Mouse (Mus musculus) brain, embryonic 18.5 days (tissue): ENCODE data around the gene Sh3bgrl.
"Not testable (repeated sequence)": the region's sequence is repeated elsewhere in the genome, so short reads cannot be mapped to it uniquely, and the experiment has no call there.

ENCODE experiments used
- DNase-seq: peaks from one replicate; pipeline ENCODE4 v3.0.0-alpha.2; 2012; ENCODE audit warnings: low read depth, low spot score

The Sh3bgrl gene

DNA sequence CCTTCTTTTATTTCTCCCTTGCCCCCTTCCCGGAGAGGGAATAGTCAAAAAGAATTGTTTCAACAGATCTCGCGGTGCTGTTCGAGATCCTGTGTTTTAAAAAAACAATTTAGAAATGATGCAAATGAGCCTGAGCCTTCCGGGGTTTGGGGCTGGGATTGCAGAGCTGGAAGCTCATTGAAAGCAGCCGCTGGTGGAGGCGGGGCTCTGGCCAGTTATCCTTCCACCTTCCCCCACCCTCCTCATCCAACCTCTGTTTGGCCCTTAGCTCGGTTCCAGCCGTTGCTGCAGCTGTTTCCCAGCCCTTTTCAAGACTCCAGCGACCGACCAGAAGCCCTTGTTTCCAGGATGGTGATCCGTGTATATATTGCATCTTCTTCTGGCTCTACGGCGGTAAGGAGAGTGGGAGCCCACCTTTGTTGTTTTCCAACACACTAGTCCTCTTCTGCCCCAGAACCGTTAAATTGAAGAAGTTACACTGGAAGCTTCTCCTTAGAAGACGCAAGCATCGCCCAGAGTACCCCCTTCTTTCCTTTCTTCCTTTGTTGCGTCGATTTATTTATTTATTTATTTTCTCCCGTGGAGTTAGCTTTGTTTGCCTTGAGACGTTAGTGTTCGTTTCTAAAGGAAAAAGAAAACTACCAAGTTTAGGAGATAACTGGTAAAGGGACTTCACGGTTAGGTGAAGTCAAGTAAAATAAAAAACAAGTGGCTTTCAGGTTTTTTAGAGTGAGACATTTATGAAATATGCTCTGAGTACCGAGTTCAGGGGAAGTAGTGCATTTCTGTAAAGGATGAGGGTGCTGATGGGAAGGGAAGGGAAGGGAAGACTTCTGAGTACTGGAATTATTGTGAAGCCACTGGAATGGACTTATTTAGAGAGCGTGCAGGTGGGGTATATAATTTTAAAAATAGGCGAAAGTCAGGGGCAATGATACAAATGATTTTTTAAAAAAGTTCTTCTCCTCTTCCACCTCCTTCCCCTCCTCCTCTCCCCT is at the start of gene Sh3bgrl:
Gene Sh3bgrl (plus strand): TSS at position 121 of the 998 bp plus-strand sequence.
- DNase-seq: no peak

DNA sequence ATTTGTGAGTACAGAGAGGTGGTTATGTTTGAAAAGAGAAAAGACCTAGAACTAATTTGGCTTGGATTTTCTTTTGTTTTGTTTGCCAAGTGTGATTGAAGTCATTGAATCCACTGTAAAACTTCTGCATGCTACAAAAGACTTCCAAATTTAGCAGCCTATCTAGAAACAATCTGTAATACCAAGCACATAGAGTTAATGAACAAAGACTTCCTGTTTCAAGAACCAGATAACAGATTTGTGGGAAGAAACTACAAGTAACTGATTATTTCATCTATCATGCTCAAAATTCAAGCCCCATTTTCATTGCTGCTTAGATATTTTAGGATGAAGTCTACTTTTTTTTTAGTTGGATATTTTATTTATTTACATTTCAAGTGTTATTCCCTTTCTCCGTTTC is 47.4 kb upstream of the Sh3bgrl start:
- DNase-seq: no peak

DNA sequence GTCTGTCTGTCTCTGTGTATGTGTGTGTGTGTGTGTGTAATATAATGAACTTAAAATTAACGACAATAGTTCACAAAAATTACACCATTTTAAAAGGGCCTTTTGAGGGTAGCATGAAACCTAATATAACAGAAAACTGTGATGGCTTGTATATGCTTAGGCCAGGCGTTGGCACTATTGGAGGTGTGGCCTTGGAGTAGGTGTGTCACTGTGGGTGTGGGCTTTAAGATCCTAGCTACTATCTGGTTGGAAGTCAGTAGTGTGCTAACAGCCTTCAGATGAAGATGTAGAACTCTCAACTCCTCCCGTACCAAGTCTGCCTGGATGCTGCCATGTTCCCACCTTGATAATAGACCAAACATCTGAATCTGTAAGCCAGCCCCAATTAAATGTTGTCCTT is 23.4 kb upstream of the Sh3bgrl start:
- DNase-seq: no peak

DNA sequence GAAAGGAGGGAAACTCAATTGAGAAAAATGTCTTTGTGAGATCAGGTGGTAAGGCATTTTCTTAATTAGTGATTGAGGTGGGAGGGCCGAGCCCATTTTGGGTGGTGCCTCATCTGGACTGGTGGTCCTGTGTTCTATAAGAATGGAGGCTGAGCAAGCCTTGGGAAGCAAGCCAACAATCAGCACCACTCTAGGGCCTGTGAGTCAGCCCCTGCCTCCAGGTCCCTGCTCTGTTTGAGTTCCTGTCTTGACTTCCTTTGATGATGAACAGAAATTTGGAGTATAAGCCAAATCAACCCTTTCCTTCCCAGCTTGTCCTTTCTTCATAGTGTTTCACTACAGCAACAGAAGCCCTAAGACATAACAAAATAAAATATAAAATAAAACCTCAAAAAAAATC is 19.4 kb upstream of the Sh3bgrl start:
- DNase-seq: no peak

DNA sequence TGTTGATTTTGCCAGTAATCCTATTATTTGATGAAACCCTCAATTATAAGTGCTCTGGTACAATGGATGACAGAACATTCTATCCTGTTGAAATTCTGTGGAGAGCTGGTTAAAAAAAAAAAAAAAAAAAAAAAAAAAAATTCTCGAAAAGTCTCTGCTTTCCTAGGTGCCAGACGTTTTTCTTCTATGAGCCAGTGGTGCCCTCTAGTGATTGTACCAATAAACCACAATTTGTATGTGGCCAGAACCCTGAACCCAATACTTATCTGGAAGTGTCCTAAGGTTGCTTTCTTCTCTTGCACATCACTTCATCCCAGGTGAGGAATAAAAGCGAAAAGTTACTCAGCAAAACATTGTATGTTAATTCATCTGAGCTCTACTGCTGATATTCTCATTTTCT is 18.8 kb upstream of the Sh3bgrl start:
- DNase-seq: no peak

DNA sequence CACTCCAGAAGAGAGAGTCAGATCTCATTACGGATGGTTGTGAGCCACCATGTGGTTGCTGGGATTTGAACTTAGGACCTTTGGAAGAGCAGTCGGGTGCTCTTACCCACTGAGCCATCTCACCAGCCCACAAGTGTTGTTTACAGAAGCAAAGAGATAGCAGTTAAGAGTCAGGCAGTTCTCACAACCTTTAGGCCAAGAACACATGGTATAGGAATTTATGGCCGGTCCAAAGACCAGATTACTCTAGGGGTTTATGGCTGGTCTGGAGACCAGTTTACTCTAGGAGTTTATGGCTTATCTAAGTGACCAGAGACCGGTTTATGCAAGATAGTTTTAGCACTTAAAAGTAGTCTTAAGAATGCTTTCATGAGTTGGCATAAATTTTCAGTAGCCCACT is 15.8 kb upstream of the Sh3bgrl start:
- DNase-seq: not testable (repeated sequence)

DNA sequence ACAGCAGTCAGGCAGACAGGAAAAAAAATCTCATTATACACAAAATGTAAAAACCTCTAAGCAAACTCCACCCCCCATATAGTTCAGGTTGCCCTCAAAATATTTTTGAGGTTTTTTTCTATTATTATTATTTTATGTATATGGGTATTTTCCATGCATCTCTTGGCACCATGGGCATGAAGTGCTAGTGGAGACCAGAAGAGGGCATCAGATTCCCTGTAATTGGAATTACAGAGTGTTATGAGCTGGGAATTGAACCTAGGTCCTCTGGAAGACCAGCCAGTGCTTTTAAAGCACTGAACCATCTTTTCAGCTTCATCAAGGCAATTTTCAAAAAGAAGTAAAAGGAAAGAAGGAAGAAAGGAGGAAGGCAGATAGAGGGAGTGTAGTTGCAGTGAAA is 8.1 kb upstream of the Sh3bgrl start:
- DNase-seq: no peak

DNA sequence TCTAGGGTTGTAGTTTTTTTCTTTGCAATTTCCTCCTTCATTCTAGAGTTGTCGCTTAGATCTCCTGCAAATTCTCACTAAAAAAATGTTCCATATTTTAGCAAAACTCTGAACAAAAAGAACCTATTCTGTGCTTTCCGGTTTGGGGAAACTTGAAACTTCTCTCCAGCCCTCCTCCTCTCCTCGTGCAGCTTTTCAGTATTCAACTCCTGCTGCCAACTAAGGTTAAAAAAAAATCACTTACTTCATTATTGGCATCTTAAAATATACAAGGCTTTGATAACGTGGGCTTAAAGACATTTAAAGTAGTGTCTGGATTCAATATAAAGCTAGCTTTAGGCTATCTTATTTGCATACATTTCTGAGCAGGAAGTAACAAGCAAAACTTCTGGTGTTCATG is 365 bp upstream of the Sh3bgrl start:
- no peak for DNase-seq

DNA sequence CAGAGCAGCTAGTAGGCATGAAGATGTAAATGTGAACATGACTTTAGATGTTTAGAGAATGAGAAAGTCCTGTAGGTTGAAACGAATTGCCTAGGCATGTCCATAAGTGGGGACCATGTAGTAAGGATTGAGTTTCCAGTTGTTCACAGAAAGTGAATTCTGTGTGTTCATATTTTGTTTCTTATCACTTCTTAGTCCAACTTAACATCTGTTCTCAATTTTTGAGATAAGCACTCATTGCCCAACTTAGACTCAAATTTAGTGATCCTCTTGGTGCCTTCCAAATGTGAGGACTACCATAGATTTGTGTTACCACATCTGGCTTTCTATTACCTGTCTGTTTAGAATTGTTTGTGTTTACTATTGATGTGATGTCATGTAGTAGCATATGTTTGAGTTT is 3.3 kb downstream of the Sh3bgrl start:
- DNase-seq: no peak

DNA sequence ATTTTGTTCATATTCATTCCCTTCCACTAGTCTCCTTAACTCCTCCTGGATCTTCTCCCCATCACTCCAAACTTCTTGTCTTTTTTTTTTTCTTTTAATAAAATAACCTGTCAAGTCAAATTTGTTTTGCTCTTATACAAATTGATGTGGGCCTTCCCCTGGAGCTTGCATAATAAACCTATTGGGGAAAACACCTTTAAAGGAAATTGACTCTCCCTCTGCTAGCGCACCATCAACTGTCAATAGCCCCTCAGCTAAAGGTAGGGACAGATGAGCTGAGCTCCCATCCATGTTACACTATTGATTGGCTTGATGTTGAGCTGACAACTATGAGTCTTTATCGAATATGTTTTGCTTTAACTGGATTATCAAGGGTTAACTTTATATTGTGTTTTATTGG is 5.3 kb downstream of the Sh3bgrl start:
- no peak for DNase-seq

DNA sequence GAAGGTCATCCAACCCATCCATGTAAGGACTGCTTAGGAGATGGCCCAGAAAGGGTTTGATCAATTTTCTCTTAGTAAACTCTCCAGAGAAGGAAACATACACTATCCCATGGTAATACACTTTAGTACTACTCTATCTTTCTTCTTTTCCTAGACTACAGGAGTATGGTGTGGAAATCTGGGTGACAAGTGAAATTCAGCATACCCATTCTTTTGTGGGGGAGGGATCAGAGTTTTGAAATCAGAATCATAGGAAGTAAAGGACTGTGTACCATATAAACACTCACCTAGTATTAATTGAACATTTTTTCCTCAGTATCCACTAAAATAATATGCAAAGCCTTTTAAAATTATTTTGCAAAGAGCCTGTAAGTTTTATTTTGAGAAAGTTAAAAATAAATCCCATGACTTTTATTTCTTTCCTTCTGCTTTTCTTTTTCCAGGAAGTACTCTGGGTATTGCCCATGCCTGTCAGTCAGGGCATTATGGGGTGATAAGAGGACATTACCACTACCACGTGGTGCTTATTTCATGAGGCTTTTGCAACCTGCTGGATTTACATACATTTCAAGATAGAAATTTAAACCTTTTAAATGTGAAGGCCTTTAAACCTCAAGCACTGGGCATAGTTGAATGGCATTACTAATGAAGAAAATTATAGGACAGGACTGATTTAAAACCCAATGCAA is 13.1 kb downstream of the Sh3bgrl start:
- DNase-seq: no peak

DNA sequence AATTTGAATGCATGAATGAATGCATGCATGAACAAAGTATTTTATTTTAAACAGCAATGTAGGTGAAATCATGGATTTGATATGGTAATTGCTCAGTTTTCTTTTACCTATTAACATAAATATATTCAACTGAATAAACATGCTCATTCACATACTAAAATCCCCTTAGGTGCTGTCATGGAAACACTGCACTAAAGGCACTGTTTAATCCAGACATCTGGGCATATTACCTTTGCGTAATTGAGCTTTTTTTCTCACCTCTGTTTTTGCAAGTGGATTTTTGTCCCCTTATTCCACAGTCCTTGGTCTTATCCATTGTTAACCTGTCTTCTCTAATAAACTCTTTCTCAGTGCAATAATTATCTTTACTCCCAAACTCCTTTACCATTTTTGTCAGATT is 17.7 kb downstream of the Sh3bgrl start:
- DNase-seq: no peak

DNA sequence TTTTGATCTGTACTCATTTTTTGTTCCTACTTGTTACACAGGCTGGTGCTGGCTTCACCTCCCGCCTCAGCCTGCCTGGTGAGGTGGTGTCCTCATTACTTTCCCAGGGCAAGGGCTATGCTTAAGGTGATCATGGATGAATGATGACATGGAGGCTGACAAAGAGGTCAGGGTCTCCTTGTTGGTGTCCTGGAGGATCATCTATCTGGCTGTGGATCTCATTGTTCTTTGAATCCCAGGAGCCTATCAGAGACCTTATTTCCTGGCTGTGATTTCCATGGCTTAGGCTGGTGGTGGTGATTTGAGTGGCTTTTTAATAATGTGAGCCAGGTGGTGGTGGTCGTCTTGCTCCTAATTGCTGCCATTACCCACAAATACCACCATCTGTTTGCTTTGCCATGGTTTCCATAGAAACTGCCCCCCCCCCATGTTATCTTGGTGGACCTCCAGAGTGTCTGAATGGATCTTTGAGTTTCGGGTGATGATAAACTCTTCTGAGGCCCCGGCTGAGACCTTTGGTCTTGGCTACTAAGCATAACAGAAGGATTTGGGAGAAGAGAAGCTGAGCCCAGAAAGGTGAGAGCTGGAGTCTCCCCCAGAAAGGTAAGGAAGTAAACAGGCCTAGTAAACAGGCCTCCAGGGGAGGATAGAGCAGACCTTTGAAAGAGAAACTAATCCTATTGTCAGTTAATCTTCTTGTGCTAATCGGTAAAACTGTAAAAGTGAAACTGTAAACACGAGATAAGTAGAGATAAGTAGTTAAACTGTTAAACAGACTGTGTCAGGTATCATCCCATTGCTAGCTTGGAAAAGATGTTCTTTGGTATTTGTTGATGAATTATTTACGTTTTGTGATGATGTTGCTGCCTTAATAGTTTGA is 18.5 kb downstream of the Sh3bgrl start:
- no peak for DNase-seq

DNA sequence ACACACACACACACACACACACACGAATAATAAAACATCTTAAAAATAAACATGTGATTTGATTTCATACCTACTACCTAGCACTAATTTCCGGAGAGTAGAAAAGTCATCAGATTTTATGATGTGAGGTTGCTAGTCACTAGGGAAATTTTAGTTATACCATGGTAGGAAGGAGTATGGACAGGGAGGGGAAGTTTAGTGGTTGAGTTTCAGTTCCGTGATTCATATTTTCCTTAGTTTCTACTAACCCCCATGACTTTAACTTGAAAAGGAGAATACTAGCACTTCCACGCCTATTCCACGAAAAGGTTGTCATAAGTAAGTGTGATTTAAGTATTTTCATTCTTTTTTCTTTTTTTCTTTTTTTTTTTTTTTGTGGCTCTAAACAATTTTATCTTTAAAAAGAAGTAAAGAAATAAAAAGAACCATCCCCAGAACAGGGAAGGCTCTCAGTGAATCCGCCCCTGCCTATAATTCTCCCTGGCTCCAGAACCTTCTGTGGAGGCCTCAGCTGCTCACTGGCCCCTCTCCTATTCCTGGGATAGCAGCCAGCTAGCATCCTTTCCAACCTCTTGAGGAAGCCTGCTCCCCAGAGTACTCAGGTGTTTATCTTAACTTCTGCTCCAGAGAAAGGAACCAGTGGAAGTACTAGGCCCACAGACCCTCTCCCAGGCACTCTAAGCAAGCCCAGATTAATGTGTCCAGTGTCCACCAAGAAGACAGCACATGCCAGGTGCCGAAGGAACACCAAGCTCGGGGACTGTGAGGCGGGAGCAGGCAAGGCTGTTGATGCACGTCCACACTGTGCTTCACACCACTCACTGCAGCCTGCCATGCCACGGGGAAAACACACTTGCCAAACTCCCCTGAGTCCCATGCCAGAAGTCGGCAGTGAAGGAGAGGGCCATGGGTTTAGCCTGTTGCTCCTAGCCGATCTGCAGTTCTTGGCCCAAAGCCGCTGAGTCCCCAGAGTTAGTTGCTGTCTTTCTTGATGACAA is 25.0 kb downstream of the Sh3bgrl start:
- DNase-seq: no peak

DNA sequence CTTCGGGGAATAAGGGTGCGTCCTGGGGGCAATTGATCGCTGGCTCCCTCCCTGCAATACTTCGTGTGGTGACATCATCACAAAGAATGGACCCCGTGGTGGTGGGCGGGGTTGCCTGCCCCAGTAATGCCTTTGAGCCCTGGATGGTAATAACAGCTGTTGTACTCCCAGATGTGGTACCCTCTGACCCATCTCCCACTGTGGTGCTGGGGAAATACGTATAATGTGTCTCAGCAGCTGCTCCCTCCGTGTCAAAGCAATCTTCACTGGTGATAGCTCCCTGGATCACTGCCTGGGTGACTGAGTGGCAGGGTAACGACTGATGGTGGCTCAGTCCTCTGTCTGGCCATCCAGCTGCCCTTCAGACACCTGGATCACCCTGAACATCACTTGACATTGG is 26.0 kb downstream of the Sh3bgrl start:
- DNase-seq: no peak

DNA sequence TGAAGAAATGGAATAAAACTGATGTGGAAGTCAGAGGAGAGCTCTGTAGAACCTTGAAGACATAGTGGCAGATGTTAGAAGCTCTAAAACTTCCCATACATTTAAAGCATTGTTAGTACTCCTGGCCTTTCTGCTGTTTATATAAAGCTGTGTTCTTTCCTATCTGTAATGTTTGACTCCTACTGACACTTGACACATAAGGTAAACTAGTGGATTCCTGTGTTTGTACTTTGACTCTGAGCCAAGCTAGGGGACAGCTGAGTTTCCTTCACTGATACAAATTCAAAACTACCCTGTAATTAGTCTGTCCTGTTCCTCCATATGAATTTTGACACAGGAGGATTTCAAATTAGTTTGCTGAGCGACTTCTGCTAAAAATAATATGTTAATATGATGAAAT is 27.5 kb downstream of the Sh3bgrl start:
- DNase-seq: no peak

DNA sequence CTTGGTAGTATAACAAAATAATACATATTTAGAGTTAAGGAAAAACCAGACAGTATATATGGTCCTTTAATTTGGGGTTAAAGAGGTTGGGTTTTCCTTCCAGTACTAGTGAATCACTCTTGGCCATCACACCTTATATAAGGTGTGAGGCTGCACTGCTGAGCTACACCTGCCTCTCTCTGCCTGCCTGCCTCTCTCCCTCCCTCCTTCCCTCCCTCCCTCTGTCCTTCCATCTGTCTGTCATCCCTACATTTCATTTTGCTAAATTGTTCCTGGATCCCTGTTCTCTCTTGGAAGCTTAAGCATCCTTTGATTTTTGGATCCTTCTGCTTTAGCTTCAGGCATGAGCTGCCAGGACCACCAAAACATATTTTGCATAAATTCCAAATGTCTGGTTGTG is 28.6 kb downstream of the Sh3bgrl start:
- DNase-seq: no peak

DNA sequence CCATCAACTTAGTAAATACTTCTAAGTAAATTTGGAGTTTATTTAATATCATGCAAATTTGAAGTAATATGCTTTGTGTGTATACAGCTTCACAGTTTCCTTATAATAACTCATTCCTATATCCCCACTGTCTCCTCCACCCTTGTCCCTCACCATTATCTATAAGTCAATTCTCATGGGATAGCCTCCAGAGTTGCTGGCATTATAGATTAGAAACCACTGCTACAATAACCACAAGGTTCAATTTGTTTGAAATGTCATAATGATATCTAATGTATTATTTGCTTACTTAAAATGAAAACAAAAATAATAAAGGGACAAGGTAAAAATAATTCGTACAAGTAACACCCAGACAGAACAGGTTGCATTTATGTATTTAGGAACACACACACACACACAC is 31.7 kb downstream of the Sh3bgrl start:
- DNase-seq: no peak

DNA sequence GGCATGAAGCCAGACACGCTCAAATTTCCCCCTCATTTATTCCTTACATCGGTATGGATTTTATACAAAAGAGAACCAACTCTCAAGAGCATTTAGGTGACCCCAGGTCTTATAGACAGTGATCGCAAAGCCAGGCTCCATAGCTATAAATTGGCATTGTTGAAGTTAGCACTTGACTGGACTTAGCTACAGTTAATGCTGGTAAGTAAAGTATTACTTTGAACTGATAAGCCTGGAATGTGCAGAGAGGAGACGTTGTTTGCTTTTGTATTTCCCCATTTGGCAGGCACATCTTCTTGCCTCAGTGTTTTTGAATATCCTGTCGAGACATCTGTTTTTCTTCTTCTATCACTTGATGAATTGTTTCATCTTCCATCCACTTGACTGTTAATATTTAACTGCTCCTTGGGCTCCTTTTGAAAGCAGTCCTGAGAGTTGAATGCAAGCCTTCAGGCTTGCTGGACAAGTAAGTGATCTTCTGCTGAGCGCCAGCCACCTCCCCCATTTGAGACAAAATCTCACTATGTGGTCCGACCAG is 32.5 kb downstream of the Sh3bgrl start:
- DNase-seq: no peak

DNA sequence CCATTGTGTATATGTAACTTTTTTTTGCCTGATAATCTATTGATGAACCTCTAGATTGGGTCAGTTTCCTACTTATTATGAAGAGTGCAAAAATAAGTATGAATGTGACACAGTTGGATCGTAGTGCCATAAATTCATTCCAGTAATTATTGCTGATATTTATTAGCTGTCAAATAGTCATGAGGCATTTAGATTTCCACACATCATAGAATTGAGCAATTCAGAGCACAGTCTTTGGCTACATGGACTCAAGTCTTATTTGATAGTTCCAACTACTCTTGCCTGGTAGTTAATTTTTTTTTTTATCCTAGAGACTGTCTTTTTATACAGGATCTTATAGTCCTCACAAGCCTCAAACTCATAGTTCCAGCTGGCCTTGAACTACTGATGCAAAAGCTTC is 34.9 kb downstream of the Sh3bgrl start:
- no peak for DNase-seq
